Mouse (Mus musculus): ENCODE results near the gene Slc50a1. TPM values are rescaled to one million over a fixed set of nuclear protein-coding genes. Genes with fewer than 3 reads are reported as not detected.

Slc50a1 gene
- polyA plus RNA-seq, 1 experiment from 2014 or later, result 107 TPM

DNA sequence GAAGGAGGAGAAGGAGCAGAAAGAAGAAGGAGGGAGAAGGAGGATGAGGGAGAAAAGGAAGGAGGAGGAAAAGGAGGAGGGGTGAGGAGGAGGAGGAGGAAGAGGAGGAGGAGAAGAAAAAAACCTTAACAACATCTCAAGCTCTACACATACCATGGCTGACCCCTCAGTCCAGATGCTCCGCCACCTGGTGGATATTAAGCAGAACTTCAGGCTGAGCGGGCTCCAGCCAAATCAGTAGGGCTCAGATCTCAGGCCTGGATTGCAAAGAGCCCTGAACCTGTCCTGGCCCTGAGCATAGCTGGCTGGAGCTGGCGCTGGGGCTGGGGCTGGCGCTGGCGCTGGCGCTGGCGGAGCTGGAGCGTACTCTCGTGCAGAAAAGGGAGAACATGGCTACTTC is 37.7 kb upstream of the Slc50a1 start:
- ATAC-seq (ENCODE audit: low FRiP score, low TSS enrichment) (peak; percentile 78), DNase-seq (ENCODE audit: low spot score) (peak; percentile 79)
- 4% methylated on average over 9 of the region's 9 CpGs for WGBS
- Histone ChIP-seq H3K4me3 (ENCODE audit: low read depth, low read length) (no peak overlapping the region), H3K9ac (ENCODE audit: low read length) (0 out of 2 replicates have a peak overlapping the region, but pooled peaks have one; percentile 35), H3K36me3 (ENCODE audit: control insufficient read depth, insufficient read depth, low read length) (no peaks in the 10 kb centered on the region), H3K27ac (replicated peaks) (no peak overlapping the region), H3K27me3 (ENCODE audit: control insufficient read depth, insufficient read depth, low read length) (no peaks in the 10 kb centered on the region), H3K9me3 (ENCODE audit: control insufficient read depth, low read length) (no peaks in the 10 kb centered on the region), H3K4me1 (replicated peaks; ENCODE audit: control insufficient read depth, insufficient read depth) (no peaks in the 10 kb centered on the region), H3K4me2 (replicated peaks; ENCODE audit: low read depth) (no peak overlapping the region)
- TF ChIP-seq EP300 (optimal IDR thresholded peaks at IDR 0.05) (no peak), CTCF (IDR thresholded peaks at IDR 0.05; ENCODE audit: low read depth) (peak; percentile 93)

DNA sequence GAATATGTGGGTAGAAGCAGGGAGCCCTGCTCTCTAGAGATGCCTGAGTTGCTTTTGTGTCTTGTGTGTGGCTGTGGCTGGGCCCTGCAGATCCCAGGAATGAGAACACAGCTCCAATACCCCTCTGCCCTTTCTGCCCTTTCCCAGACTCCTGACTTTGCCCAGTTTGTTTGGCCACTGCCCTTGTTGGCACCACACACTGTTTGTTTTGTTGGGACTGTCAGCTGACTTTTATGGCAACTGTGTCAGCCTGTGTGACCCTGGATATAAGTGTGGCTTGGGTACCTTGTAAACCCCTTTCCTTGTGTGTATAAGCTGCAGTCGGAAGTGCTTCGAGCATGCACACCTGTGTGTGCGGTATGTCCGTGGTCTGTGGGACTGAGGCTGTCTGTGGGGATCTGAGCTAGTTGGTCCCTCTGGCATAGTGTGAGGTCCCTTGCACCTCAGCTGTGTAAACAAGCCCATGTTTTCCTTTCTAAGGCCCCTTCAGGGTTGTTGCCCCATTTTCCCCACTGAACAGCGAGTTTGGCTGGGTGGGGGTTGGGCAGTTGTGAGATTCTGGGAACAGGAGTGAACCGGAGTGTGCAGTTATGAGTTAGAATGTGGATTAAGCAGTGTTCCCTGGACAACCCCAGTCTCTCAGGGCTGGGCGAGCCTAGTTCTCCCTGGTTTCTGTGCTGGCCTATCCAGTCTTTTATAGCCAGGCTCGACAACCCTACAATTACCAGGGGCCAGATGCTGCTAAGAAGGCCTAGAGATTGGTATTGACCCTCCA is 35.4 kb upstream of the Slc50a1 start:
- Histone ChIP-seq H3K27ac (replicated peaks) (no peak overlapping the region), H3K4me1 (replicated peaks; ENCODE audit: control insufficient read depth, insufficient read depth) (no peaks in the 10 kb centered on the region), H3K4me2 (replicated peaks; ENCODE audit: low read depth) (no peak overlapping the region), H3K9ac (ENCODE audit: low read length) (no peak overlapping the region), H3K9me3 (ENCODE audit: control insufficient read depth, low read length) (no peaks in the 10 kb centered on the region), H3K4me3 (ENCODE audit: low read depth, low read length) (no peak overlapping the region), H3K36me3 (ENCODE audit: control insufficient read depth, insufficient read depth, low read length) (no peaks in the 10 kb centered on the region), H3K27me3 (ENCODE audit: control insufficient read depth, insufficient read depth, low read length) (no peaks in the 10 kb centered on the region)
- 59% methylated on average over 8 of the region's 8 CpGs for WGBS
- no peak for DNase-seq (ENCODE audit: low spot score)
- no peak for TF ChIP-seq EP300 (optimal IDR thresholded peaks at IDR 0.05)
- TF ChIP-seq CTCF (IDR thresholded peaks at IDR 0.05; ENCODE audit: low read depth), result no peak
- peak; percentile 45; the same call in 1 of the 2 replicates for ATAC-seq (ENCODE audit: low FRiP score, low TSS enrichment)

DNA sequence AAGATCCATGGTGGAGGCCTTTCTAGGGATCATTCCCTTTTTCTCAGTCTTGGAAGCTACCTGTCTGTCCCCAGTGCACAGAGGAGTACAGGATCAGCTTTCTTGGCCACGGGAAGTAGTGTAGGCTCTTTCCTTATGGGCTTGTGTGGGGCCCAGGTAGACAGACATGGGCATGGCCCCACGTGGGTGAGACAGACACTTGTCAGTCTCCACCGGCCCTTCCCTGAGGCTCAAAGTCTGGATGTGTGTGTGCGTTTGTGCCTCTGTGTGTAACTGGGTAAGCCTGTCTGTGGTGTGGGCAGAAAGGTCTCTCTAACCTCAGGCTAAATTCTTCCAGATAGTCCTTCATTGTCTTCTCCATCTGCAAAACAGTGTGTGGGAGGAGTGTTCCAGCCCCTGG is 34.7 kb upstream of the Slc50a1 start:
- no peak for DNase-seq (ENCODE audit: low spot score)
- no peak for ATAC-seq (ENCODE audit: low FRiP score, low TSS enrichment)
- Histone ChIP-seq H3K27ac (replicated peaks) (no peak overlapping the region), H3K9me3 (ENCODE audit: control insufficient read depth, low read length) (no peaks in the 10 kb centered on the region), H3K4me1 (replicated peaks; ENCODE audit: control insufficient read depth, insufficient read depth) (no peaks in the 10 kb centered on the region), H3K4me3 (ENCODE audit: low read depth, low read length) (no peak overlapping the region), H3K4me2 (replicated peaks; ENCODE audit: low read depth) (no peak overlapping the region), H3K36me3 (ENCODE audit: control insufficient read depth, insufficient read depth, low read length) (no peaks in the 10 kb centered on the region), H3K27me3 (ENCODE audit: control insufficient read depth, insufficient read depth, low read length) (no peaks in the 10 kb centered on the region), H3K9ac (ENCODE audit: low read length) (no peak overlapping the region)
- 61% methylated on average over 4 of the region's 4 CpGs for WGBS
- TF ChIP-seq CTCF (IDR thresholded peaks at IDR 0.05; ENCODE audit: low read depth), result no peak

DNA sequence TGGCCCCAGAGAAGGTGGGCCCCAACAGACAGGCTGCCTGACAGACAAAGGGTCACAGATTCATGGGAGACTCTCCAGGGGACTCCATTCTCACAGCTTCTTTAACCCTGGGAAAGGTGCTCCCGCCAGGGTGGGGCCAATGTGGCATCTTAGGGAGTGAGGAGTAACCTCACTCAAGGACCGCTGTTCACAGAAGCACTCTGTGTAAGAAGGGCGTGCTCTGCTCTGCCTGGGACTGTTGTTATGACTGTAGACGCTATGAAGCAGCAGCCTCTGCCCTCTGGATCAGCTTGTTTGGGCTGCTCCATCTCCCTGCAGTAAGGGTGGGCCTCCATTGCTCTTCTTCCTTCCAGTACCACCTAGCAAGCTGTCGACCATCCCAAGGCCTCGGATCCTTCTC is 34.1 kb upstream of the Slc50a1 start:
- Histone ChIP-seq H3K27me3 (ENCODE audit: control insufficient read depth, insufficient read depth, low read length) (no peaks in the 10 kb centered on the region), H3K4me1 (replicated peaks; ENCODE audit: control insufficient read depth, insufficient read depth) (no peaks in the 10 kb centered on the region), H3K9ac (ENCODE audit: low read length) (no peak overlapping the region), H3K36me3 (ENCODE audit: control insufficient read depth, insufficient read depth, low read length) (no peaks in the 10 kb centered on the region), H3K4me3 (ENCODE audit: low read depth, low read length) (no peak overlapping the region), H3K4me2 (replicated peaks; ENCODE audit: low read depth) (no peak overlapping the region), H3K9me3 (ENCODE audit: control insufficient read depth, low read length) (no peaks in the 10 kb centered on the region), H3K27ac (replicated peaks) (no peak overlapping the region)
- TF ChIP-seq EP300 (optimal IDR thresholded peaks at IDR 0.05) (no peak), CTCF (IDR thresholded peaks at IDR 0.05; ENCODE audit: low read depth) (no peak)
- DNase-seq (ENCODE audit: low spot score), result no peak
- ATAC-seq (ENCODE audit: low FRiP score, low TSS enrichment), result no peak
- 42% methylated on average over 6 of the region's 6 CpGs for WGBS

DNA sequence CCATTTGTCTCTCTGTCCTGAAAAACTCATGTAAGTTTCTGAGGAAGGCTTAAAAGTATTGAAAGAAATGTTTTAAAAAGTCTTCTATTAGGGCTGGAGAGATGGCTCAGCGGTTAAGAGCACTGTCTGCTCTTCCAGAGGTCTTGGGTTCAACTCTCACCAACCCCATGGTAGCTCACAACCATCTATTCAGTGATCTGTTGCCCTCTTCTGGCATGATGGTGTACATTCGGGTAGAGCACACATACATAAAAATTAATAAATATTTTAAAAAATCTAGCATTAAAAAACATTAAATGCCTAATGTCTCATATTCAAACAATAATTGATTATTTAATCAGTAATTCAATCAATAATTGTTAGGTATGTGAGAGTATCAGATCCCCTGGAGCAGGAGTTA is 30.1 kb upstream of the Slc50a1 start:
- no peak overlapping the region for H3K4me2 ChIP-seq (replicated peaks; ENCODE audit: low read depth)
- no peak overlapping the region for H3K4me3 ChIP-seq (ENCODE audit: low read depth, low read length)
- DNase-seq (ENCODE audit: low spot score), result no peak
- no peak overlapping the region for H3K27ac ChIP-seq (replicated peaks)
- WGBS, result 71% methylated on average over 2 of the region's 2 CpGs
- ATAC-seq (ENCODE audit: low FRiP score, low TSS enrichment), result no peak
- no peak overlapping the region; the same call in 1 of the 2 replicates for H3K9ac ChIP-seq (ENCODE audit: low read length)
- H3K4me1 ChIP-seq (replicated peaks; ENCODE audit: control insufficient read depth, insufficient read depth), result no peaks in the 10 kb centered on the region
- TF ChIP-seq EP300 (optimal IDR thresholded peaks at IDR 0.05), result no peak
- peak; percentile 50 for TF ChIP-seq CTCF (IDR thresholded peaks at IDR 0.05; ENCODE audit: low read depth)
- no peaks in the 10 kb centered on the region for H3K9me3 ChIP-seq (ENCODE audit: control insufficient read depth, low read length)
- no peaks in the 10 kb centered on the region for H3K36me3 ChIP-seq (ENCODE audit: control insufficient read depth, insufficient read depth, low read length)
- no peaks in the 10 kb centered on the region for H3K27me3 ChIP-seq (ENCODE audit: control insufficient read depth, insufficient read depth, low read length)

DNA sequence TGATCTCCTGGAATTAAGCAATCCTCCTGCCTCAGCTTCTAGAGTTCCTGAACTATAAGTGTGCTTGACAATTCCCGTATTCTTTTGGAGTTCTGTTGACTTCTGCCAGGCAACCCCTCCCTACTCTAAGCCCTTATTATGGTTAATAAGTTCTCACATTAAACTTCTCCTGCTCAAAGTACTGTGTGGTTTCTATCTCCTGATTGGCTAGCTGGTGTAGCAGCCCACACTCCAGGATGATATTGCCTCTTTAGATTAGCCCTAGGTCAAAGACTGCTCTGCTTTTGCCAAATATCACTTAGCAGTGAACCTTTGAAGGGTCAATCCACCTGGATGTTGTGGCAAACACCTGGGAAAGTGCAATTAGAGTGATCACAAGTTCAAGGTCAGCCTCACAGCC is 29.7 kb upstream of the Slc50a1 start:
- peak overlapping the region; percentile 48; the same call in 1 of the 2 replicates for H3K4me2 ChIP-seq (replicated peaks; ENCODE audit: low read depth)
- H3K9me3 ChIP-seq (ENCODE audit: control insufficient read depth, low read length), result no peaks in the 10 kb centered on the region
- TF ChIP-seq EP300 (optimal IDR thresholded peaks at IDR 0.05) (no peak), CTCF (IDR thresholded peaks at IDR 0.05; ENCODE audit: low read depth) (no peak)
- DNase-seq (ENCODE audit: low spot score) (no peak), ATAC-seq (ENCODE audit: low FRiP score, low TSS enrichment) (no peak)
- no peaks in the 10 kb centered on the region for H3K36me3 ChIP-seq (ENCODE audit: control insufficient read depth, insufficient read depth, low read length)
- H3K4me1 ChIP-seq (replicated peaks; ENCODE audit: control insufficient read depth, insufficient read depth), result no peaks in the 10 kb centered on the region
- WGBS, result 26% methylated on average over 1 of the region's 1 CpGs
- no peaks in the 10 kb centered on the region for H3K27me3 ChIP-seq (ENCODE audit: control insufficient read depth, insufficient read depth, low read length)
- H3K9ac ChIP-seq (ENCODE audit: low read length), result peak overlapping the region; percentile 35; the same call in 1 of the 2 replicates
- no peak overlapping the region for H3K27ac ChIP-seq (replicated peaks)
- H3K4me3 ChIP-seq (ENCODE audit: low read depth, low read length), result peak overlapping the region; percentile 20; the same call in 1 of the 2 replicates
